Mouse (Mus musculus) CD4-positive helper T cell, adult 2 months (primary cell): ENCODE data around the gene Ppp2r5b.

Experiments
- DNase-seq: peaks from one replicate; pipeline ENCODE4 v3.0.0-alpha.2; 2012; ENCODE audit warnings: low read depth, missing footprints, low spot score

The Ppp2r5b gene

GRCm38 (mm10) chr19:6235084-6236052, at the start of gene Ppp2r5b:
TSS of gene Ppp2r5b (minus strand) at chr19:6235872.
- DNase-seq = peak; percentile 94

DNA sequence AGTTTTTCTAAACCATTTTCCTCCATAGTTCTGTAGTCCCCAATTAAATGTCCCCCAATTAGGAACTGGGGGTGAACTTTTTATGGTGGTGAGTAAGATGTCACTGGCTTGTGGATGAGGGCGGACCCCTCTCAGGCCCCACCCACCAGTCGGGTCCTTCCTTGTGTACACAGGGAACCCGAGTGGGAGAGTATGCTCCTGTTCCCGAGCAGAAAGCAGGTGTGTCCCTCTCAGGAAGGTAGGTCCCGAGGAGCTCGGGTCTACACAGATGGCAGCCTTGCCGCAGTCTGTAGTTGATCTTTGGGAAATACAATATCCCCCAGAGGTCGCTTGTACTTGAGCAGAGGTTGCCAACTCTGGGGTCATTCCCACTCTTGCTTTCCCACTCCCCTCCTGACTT, 49.6 kb upstream of the Ppp2r5b start:
- no peak for DNase-seq

DNA sequence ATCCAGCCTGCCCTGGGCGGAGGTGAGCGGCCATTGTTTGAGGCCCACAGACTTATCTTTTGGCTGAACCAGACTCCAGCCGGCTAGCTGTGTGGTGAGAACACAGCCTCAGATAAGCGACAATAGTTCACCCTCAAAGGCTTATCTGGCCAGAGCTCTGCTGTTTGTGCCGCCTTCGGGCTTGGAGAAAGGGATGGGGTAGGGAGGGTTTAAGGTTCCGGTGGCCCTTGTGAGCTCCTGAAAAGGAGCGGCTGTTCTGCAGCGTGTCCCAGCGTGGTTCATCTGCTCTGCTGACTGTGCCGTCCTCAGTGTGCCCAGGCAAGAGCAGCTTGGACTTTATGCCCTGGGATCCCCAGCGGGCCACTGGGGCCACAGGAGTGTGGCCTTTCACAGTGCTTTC, 48.8 kb upstream of the Ppp2r5b start:
- DNase-seq = no peak

DNA sequence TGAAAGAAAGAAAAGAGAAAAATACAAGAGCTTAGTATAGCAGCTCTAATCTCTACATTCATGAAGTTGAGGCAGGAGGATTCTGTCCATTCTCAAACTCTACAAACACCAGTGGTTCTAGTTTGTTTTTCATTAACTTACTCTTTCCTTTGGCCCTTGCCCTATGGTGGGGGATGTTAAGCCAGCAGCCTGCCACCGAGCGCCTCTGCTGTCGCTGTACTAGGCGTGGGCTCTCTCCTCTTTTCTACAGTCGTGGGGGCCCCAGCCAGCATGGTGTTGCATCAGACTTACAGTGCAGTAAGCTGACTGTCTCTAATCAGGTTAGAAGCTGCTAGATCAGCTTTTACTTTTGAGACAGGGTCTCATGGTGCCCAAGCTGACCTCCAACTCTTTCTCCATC, 47.3 kb upstream of the Ppp2r5b start:
- no peak for DNase-seq

- DNase-seq = no peak
Observed at GRCm38 (mm10) chr19:6281122-6282020, 45.7 kb upstream of the Ppp2r5b start.

- DNase-seq = no peak
Observed at GRCm38 (mm10) chr19:6280554-6280953, 44.9 kb upstream of the Ppp2r5b start.

- no peak for DNase-seq
Observed at GRCm38 (mm10) chr19:6279481-6280144, 43.9 kb upstream of the Ppp2r5b start.

- DNase-seq = no peak
Observed at GRCm38 (mm10) chr19:6278439-6279073, 42.9 kb upstream of the Ppp2r5b start.

GRCm38 (mm10) chr19:6277661-6278438, 42.2 kb upstream of the Ppp2r5b start:
- DNase-seq = peak; percentile 61

- DNase-seq = peak; percentile 98
Observed at GRCm38 (mm10) chr19:6276426-6277421, 41.1 kb upstream of the Ppp2r5b start, which contains the start of gene Ehd1. TSS of gene Ehd1 (plus strand) at chr19:6276725.

- peak; percentile 84 for DNase-seq
Observed at GRCm38 (mm10) chr19:6275740-6276389, 40.2 kb upstream of the Ppp2r5b start.

GRCm38 (mm10) chr19:6273998-6274608, 38.4 kb upstream of the Ppp2r5b start:
- DNase-seq = no peak

- DNase-seq = no peak
Observed at GRCm38 (mm10) chr19:6273592-6273991, 37.9 kb upstream of the Ppp2r5b start.

GRCm38 (mm10) chr19:6272738-6273137, 37.1 kb upstream of the Ppp2r5b start:
- DNase-seq = no peak

DNA sequence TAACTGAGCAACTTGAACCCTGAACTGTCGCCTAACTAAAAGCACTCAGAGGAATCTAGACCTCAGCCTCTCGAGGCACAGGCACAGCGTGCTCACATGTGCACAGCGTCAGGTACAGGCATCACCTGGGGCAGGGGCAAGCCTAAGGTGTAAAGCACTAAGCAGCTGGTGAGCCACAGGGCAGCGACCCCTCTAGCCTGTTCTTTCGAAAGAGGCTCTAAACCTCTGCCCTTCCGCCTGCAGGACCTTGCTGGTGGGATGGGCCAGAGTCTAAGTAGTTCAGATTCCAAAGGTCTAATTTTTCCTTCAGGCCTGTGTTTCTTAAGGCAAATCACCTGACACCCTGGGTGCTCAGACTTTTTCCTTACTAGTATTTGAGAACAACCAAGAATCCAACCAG, 36.4 kb upstream of the Ppp2r5b start:
- DNase-seq = no peak

DNA sequence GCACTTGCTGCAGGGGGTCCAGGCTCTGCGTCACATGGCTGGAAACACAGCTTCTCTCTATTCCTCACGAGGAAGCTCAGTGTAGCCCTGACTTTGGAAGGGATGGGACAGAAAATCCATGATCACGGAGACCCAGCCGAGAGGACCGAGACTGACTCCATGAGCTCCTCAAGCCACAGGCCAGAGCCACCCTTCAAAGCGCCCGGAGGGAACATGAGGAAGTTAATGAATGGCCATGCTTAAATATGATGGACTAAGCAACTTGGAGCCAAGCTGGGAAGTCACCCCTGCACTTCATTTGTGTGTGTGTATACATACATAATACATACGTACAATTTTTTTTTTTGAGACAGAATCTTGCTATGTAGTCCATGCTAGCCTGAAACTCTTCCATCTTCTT, 35.5 kb upstream of the Ppp2r5b start:
- DNase-seq = no peak

DNA sequence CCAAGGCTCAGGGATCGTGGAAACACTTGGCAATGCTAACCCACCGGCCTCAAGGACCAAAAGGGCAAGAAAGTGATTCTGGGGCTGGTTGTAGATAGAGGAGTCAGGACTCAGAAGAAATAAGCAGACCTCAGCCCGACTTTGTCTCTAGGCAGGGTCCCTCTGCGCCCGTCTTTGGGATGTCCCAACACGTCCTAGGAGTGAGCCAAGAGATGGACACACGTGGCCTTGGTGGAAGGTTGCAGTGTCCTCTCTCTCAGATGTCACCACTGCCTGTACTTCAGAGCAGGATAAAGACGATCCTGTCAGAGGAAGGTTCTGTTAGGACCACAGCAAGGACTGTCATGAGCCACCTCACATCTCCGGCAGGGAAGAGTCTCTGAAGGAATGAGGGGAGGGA, 35.0 kb upstream of the Ppp2r5b start:
- DNase-seq = no peak

- DNase-seq = no peak
Observed at GRCm38 (mm10) chr19:6269798-6270475, 34.3 kb upstream of the Ppp2r5b start.
